Mouse (Mus musculus) CH12.LX (cell line): Measurements from ENCODE around the gene Trim39. TPM values are rescaled to one million over a fixed set of nuclear protein-coding genes. Genes with fewer than 3 reads are reported as not detected.

Source experiments
- DNase-seq: peaks from one replicate; pipeline ENCODE4 v3.0.0-alpha.2; 2013; ENCODE audit errors: extremely low read depth
- H3K27ac ChIP-seq: 2 replicates; pipeline ENCODE4 v1.5.1; 2012; ENCODE audit warnings: low read depth, mild to moderate bottlenecking, control low read depth, moderate library complexity; ENCODE audit not compliant: insufficient read depth
- H3K27me3 ChIP-seq: replicated peaks from 2 replicates; pipeline ENCODE3; 2012; ENCODE audit warnings: inconsistent platforms
- H3K36me3 ChIP-seq, 2 experiments: replicated peaks in 1 of 2; 2 replicates each; pipeline versions ENCODE3 to v1.6.1; 2012; ENCODE audit warnings: inconsistent platforms in 1 of 2, low read length in 1 of 2, mild to moderate bottlenecking in 1 of 2, mixed read lengths in 1 of 2, moderate library complexity in 1 of 2; ENCODE audit not compliant: control insufficient read depth in 1 of 2, insufficient read depth in 1 of 2
- H3K4me1 ChIP-seq, 2 experiments: 2 replicates each; pipeline ENCODE4 v1.6.1; 2012; ENCODE audit warnings: inconsistent platforms in 1 of 2, moderate library complexity in 1 of 2; ENCODE audit not compliant: insufficient read depth in 2 of 2, control insufficient read depth in 1 of 2
- H3K4me2 ChIP-seq: 2 replicates; pipeline ENCODE4 v1.6.1; 2012; ENCODE audit warnings: low read depth, mild to moderate bottlenecking, control low read depth; ENCODE audit not compliant: poor library complexity, insufficient read depth, severe bottlenecking
- H3K4me3 ChIP-seq, 3 experiments: fragments of 150-350 bp in 1 of 3; sonication (generic) in 1 of 3; replicated peaks in 1 of 3; 2 replicates each; pipeline versions ENCODE3 to v1.5.1; 2011 to 2012; ENCODE audit warnings: low read depth in 2 of 3, low read length in 2 of 3, mild to moderate bottlenecking in 2 of 3, moderate library complexity in 2 of 3, control low read depth in 1 of 3, improper control_type of control experiment in 1 of 3, inconsistent platforms in 1 of 3, mixed read lengths in 1 of 3; ENCODE audit not compliant: poor library complexity in 1 of 3
- H3K79me2 ChIP-seq: replicated peaks from 2 replicates; pipeline ENCODE4 v1.6.1; 2012; ENCODE audit warnings: mild to moderate bottlenecking, moderate library complexity; ENCODE audit not compliant: control insufficient read depth, poor library complexity, insufficient read depth, severe bottlenecking; ENCODE audit errors: extremely low read depth
- H3K9ac ChIP-seq: 2 replicates; pipeline ENCODE4 v1.6.1; 2012; ENCODE audit warnings: low read depth, mild to moderate bottlenecking, control low read depth, moderate library complexity; ENCODE audit not compliant: insufficient read depth
- H3K9me3 ChIP-seq: replicated peaks from 2 replicates; pipeline ENCODE3; 2012; ENCODE audit warnings: low read length, inconsistent platforms, mixed read lengths
- CHD1 ChIP-seq: IDR thresholded peaks from 2 replicates; pipeline ENCODE4 v1.6.1; 2012; ENCODE audit warnings: low read depth, low read length, improper control_type of control experiment, inconsistent platforms
- CHD2 ChIP-seq: IDR thresholded peaks from 2 replicates; pipeline ENCODE4 v1.6.1; 2011; ENCODE audit warnings: low read length, improper control_type of control experiment
- CTCF ChIP-seq, 2 experiments: IDR thresholded peaks in 1 of 2; conservative IDR thresholded peaks in 1 of 2; 2 replicates each; pipeline ENCODE4 v1.5.1; 2011 to 2012; ENCODE audit warnings: low read depth in 2 of 2, low read length in 2 of 2, improper control_type of control experiment in 1 of 2, inconsistent platforms in 1 of 2, mild to moderate bottlenecking in 1 of 2, moderate library complexity in 1 of 2
- E2F4 ChIP-seq: IDR thresholded peaks from 2 replicates; pipeline ENCODE4 v1.6.1; 2011; ENCODE audit warnings: low read depth, low read length, improper control_type of control experiment; ENCODE audit not compliant: insufficient replicate concordance
- ELF1 ChIP-seq: IDR thresholded peaks from 2 replicates; pipeline ENCODE4 v1.6.1; 2014; ENCODE audit warnings: low read depth, mild to moderate bottlenecking, inconsistent platforms, low read length, improper control_type of control experiment
- EP300 ChIP-seq: IDR thresholded peaks from 2 replicates; pipeline ENCODE4 v1.6.1; 2011; ENCODE audit warnings: low read length, improper control_type of control experiment
- GABPA ChIP-seq: IDR thresholded peaks from 2 replicates; pipeline ENCODE4 v1.6.1; 2012; ENCODE audit warnings: low read depth, low read length, improper control_type of control experiment, inconsistent platforms; ENCODE audit not compliant: insufficient replicate concordance
- HCFC1 ChIP-seq: IDR thresholded peaks from 2 replicates; pipeline ENCODE4 v1.6.1; 2012; ENCODE audit warnings: low read depth, mild to moderate bottlenecking, inconsistent platforms, low read length, improper control_type of control experiment
- IRF4 ChIP-seq: IDR thresholded peaks from 2 replicates; pipeline ENCODE4 v1.6.1; 2014; ENCODE audit warnings: low read depth, mild to moderate bottlenecking, inconsistent platforms, low read length, improper control_type of control experiment
- JUND ChIP-seq: conservative IDR thresholded peaks from 2 replicates; pipeline ENCODE4 v1.6.1; 2011; ENCODE audit warnings: low read depth, low read length, improper control_type of control experiment
- KAT2A ChIP-seq: IDR thresholded peaks from 2 replicates; pipeline ENCODE4 v1.6.1; 2012; ENCODE audit warnings: low read length, improper control_type of control experiment, inconsistent platforms; ENCODE audit not compliant: insufficient replicate concordance
- MAFK ChIP-seq: IDR thresholded peaks from 2 replicates; pipeline ENCODE4 v1.6.1; 2011; ENCODE audit warnings: low read length, improper control_type of control experiment; ENCODE audit not compliant: insufficient replicate concordance
- MAX ChIP-seq: IDR thresholded peaks from 2 replicates; pipeline ENCODE4 v1.6.1; 2011; ENCODE audit warnings: low read length, improper control_type of control experiment
- MAZ ChIP-seq: IDR thresholded peaks from 2 replicates; pipeline ENCODE4 v1.6.1; 2012; ENCODE audit warnings: low read depth, mild to moderate bottlenecking, inconsistent platforms, low read length, improper control_type of control experiment, moderate library complexity
- MEF2A ChIP-seq: IDR thresholded peaks from 2 replicates; pipeline ENCODE4 v1.6.1; 2014; ENCODE audit warnings: low read depth, mild to moderate bottlenecking, inconsistent platforms, low read length, improper control_type of control experiment, borderline replicate concordance
- MXI1 ChIP-seq: IDR thresholded peaks from 2 replicates; pipeline ENCODE4 v1.6.1; 2011; ENCODE audit warnings: mild to moderate bottlenecking, low read depth, low read length, improper control_type of control experiment
- MYC ChIP-seq: IDR thresholded peaks from 2 replicates; pipeline ENCODE4 v1.6.1; 2011; ENCODE audit warnings: low read depth, mild to moderate bottlenecking, improper control_type of control experiment, low read length
- NELFE ChIP-seq: IDR thresholded peaks from 2 replicates; pipeline ENCODE4 v1.6.1; 2011; ENCODE audit warnings: low read depth, low read length, improper control_type of control experiment
- NRF1 ChIP-seq: IDR thresholded peaks from 2 replicates; pipeline ENCODE4 v1.6.1; 2014; ENCODE audit warnings: low read depth, mild to moderate bottlenecking, inconsistent platforms, low read length, improper control_type of control experiment, moderate library complexity
- PAX5 ChIP-seq: IDR thresholded peaks from 2 replicates; pipeline ENCODE4 v1.6.1; 2012; ENCODE audit warnings: low read length, inconsistent platforms, mixed read lengths
- POLR2AphosphoS2 ChIP-seq: IDR thresholded peaks from 2 replicates; pipeline ENCODE4 v1.6.1; 2011; ENCODE audit warnings: low read depth, low read length, improper control_type of control experiment
- RAD21 ChIP-seq: IDR thresholded peaks from 2 replicates; pipeline ENCODE4 v1.6.1; 2011; ENCODE audit warnings: low read depth, mild to moderate bottlenecking, low read length, improper control_type of control experiment, moderate library complexity
- RCOR1 ChIP-seq: conservative IDR thresholded peaks from 2 replicates; pipeline ENCODE4 v1.6.1; 2012; ENCODE audit warnings: low read depth, mild to moderate bottlenecking, inconsistent platforms, low read length, improper control_type of control experiment
- SIN3A ChIP-seq: IDR thresholded peaks from 2 replicates; pipeline ENCODE4 v1.6.1; 2012; ENCODE audit warnings: low read length, improper control_type of control experiment, inconsistent platforms
- TCF12 ChIP-seq: IDR thresholded peaks from 2 replicates; pipeline ENCODE4 v1.6.1; 2014; ENCODE audit warnings: low read depth, mild to moderate bottlenecking, inconsistent platforms, low read length, improper control_type of control experiment
- UBTF ChIP-seq: IDR thresholded peaks from 2 replicates; pipeline ENCODE4 v1.6.1; 2012; ENCODE audit warnings: low read depth, mild to moderate bottlenecking, inconsistent platforms, low read length, improper control_type of control experiment, moderate library complexity
- USF1 ChIP-seq: IDR thresholded peaks from 2 replicates; pipeline ENCODE4 v1.6.1; 2014; ENCODE audit warnings: low read depth, mild to moderate bottlenecking, inconsistent platforms, low read length, improper control_type of control experiment
- USF2 ChIP-seq: conservative IDR thresholded peaks from 2 replicates; pipeline ENCODE4 v1.6.1; 2011; ENCODE audit warnings: low read depth, low read length, improper control_type of control experiment
- ZKSCAN1 ChIP-seq: IDR thresholded peaks from 2 replicates; pipeline ENCODE4 v1.6.1; 2012; ENCODE audit warnings: low read depth, inconsistent platforms, low read length, improper control_type of control experiment, borderline replicate concordance
- ZNF384 ChIP-seq: IDR thresholded peaks from 2 replicates; pipeline ENCODE4 v1.6.1; 2012; ENCODE audit warnings: low read depth, low read length, improper control_type of control experiment, inconsistent platforms
- dilution Hi-C: fragments of 300-500 bp; cut with MboI; formaldehyde crosslinking; loops from 2 replicates; pipeline ENCODE4 v1.14.3; 2020; ENCODE audit warnings: low sequenced_read_pairs; ENCODE audit not compliant: extremely low pct_unique_long_range_greater_than_20kb, extremely low pct_ligation_motif_present
- in situ Hi-C: fragments of 300-500 bp; cut with MboI; formaldehyde crosslinking; loops from 3 replicates; pipeline ENCODE4 v1.14.3; 2019; ENCODE audit warnings: low sequenced_read_pairs, low pct_ligation_motif_present, low pct_unique_long_range_greater_than_20kb, mixed read lengths
- polyA plus RNA-seq: library from polyadenylated mRNA; unstranded; fragments of >175 nt; gene quantifications from 2 replicates; pipeline ENCODE4 v1.2.1, GENCODE M21; 2012; ENCODE audit warnings: low read depth; ENCODE audit not compliant: insufficient read length
- total RNA-seq, 2 experiments: library from RNA; depleted of rRNA; stranded (reverse); fragments of 300-350 nt in 1 of 2; fragments of >200 nt in 1 of 2; gene quantifications; 2 replicates each; pipeline ENCODE4 v1.2.3; 2012 to 2014

Gene Trim39
- total and polyA plus RNA-seq, 3 experiments: 10.4 to 14.2 (median 11.1) TPM

DNA sequence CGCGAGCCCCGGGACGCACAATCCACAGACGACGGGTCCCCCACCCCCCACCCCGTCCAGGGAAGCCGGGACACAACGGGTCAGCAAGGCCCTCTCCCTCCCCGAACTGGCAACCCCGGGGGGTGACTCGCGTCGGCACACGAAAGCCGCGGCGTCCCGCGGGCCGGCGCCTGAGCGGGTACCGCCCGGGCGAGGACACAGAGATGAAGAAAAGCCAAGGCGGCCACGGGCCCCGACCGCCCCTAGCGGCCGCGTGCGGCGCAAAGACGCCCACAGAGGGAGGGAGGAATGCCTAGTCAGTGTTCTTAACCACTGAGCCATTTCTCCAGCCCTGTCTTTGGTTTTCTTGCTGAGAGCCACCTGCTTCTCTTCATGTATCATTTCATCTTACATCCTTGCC, 40.7 kb downstream of the Trim39 start:
- no peaks in the 10 kb centered on the region for H3K4me1 ChIP-seq
- TF ChIP-seq MAZ (no peak), KAT2A (no peak), JUND (no peak), SIN3A (no peak), HCFC1 (no peak), MEF2A (no peak), ZNF384 (no peak), GABPA (no peak), MAFK (no peak), USF2 (no peak), EP300 (no peak), TCF12 (no peak), ZKSCAN1 (no peak), USF1 (no peak), RCOR1 (no peak), UBTF (no peak), MYC (no peak), MAX (no peak)
- H3K4me3 ChIP-seq: peak overlapping the region in 1 of 3 experiments; percentile 1
- H3K27me3 ChIP-seq: peaks cover 21% of the 10 kb centered on the region
- DNase-seq: peak; percentile 98
- dilution Hi-C loops (no loop called here), in situ Hi-C loops (no loop called here)
- no peaks in the 10 kb centered on the region for H3K79me2 ChIP-seq
- H3K27ac ChIP-seq: no peak overlapping the region
- H3K9me3 ChIP-seq: peaks cover 5% of the 10 kb centered on the region
- no peak overlapping the region for H3K4me2 ChIP-seq
- no peaks in the 10 kb centered on the region for H3K36me3 ChIP-seq
- H3K9ac ChIP-seq: no peak overlapping the region

DNA sequence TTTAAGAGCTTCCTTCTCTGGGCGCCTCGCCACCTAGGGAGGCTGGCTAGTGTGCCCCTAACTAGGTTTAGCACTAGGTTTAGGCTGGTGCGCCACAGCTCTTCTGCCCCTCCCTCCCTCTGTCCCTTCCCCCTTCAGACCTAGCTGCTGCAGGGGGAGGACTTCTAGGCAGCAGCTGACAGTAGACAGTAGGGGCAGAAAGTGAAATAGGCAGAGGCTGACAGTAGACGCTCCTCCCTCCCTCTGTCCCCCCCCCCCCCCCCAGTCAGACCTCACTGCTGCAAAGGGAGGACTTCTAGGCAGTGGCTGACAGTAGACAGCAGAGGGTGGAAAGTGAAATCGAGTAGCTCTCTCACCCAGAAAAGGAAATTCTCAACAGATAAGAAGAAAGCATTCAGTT, 43.0 kb downstream of the Trim39 start:
- DNase-seq: no peak
- peaks cover 5% of the 10 kb centered on the region for H3K9me3 ChIP-seq
- dilution Hi-C loops (no loop called here), in situ Hi-C loops (no loop called here)
- no peak for TF ChIP-seq IRF4
- no peak for TF ChIP-seq USF2
- TF ChIP-seq CHD2: no peak
- no peak for TF ChIP-seq POLR2AphosphoS2
- no peak for TF ChIP-seq E2F4
- no peak for TF ChIP-seq HCFC1
- no peak for TF ChIP-seq RAD21
- TF ChIP-seq NRF1: no peak
- TF ChIP-seq CTCF (conservative IDR thresholded peaks at IDR 0.05 in 1 of 2, IDR thresholded peaks at IDR 0.05 in 1 of 2; ENCODE audit: low read depth in 2 of 2, low read length in 2 of 2): no peak
- no peak for TF ChIP-seq MXI1
- no peak for TF ChIP-seq JUND
- TF ChIP-seq CHD1: no peak
- no peak for TF ChIP-seq ELF1
- no peak for TF ChIP-seq NELFE
- TF ChIP-seq SIN3A: no peak
- TF ChIP-seq MAX: no peak
- no peak for TF ChIP-seq EP300
- no peak for TF ChIP-seq MEF2A
- no peak for TF ChIP-seq PAX5
- TF ChIP-seq KAT2A: no peak
- H3K27ac ChIP-seq: no peak overlapping the region
- H3K4me1 ChIP-seq: no peaks in the 10 kb centered on the region
- no peaks in the 10 kb centered on the region for H3K79me2 ChIP-seq
- no peaks in the 10 kb centered on the region for H3K36me3 ChIP-seq
- no peak overlapping the region for H3K4me3 ChIP-seq
- H3K9ac ChIP-seq: no peak overlapping the region
- H3K4me2 ChIP-seq: no peak overlapping the region
- peaks cover 9% of the 10 kb centered on the region for H3K27me3 ChIP-seq
